Mouse (Mus musculus) MEL (cell line): ENCODE measurements at regions not wholly inside any gene's neighbourhood (a gene's known extent, or its start where the extent isn't known, plus 50 kb on each side); places are given as distances from the start of the nearest gene placed in this dataset.
"Not testable (repeated sequence)": the region's sequence is repeated elsewhere in the genome, so short reads cannot be mapped to it uniquely, and the experiment has no call there.

ENCODE experiments used
- DNase-seq: peaks from one replicate; pipeline ENCODE4 v3.0.0; 2011; ENCODE audit warnings: low read depth, low spot score
- H3K27ac ChIP-seq: 2 replicates; pipeline ENCODE4 v1.5.1; 2012; ENCODE audit warnings: low read depth, mild to moderate bottlenecking, control low read depth, low read length, moderate library complexity; ENCODE audit not compliant: control insufficient read depth
- H3K27me3 ChIP-seq, 2 experiments: fragments of 150-350 bp in 1 of 2; sonication (generic) in 1 of 2; 2 replicates each; pipeline ENCODE4 v1.6.1; 2012; ENCODE audit warnings: low read length in 2 of 2, mild to moderate bottlenecking in 2 of 2, improper control_type of control experiment in 1 of 2, moderate library complexity in 1 of 2; ENCODE audit not compliant: insufficient read depth in 2 of 2, control insufficient read depth in 1 of 2
- H3K36me3 ChIP-seq, 2 experiments: 2 replicates each; pipeline ENCODE4 v1.6.1; 2012 to 2014; ENCODE audit warnings: low read length in 2 of 2, improper control_type of control experiment in 1 of 2, inconsistent platforms in 1 of 2, mild to moderate bottlenecking in 1 of 2; ENCODE audit not compliant: insufficient read depth in 2 of 2, control insufficient read depth in 1 of 2
- H3K4me1 ChIP-seq, 2 experiments: fragments of 150-350 bp in 1 of 2; sonication (generic) in 1 of 2; 2 replicates each; pipeline ENCODE4 v1.6.1; 2012; ENCODE audit warnings: low read length in 2 of 2, improper control_type of control experiment in 1 of 2, mild to moderate bottlenecking in 1 of 2; ENCODE audit not compliant: insufficient read depth in 2 of 2, control insufficient read depth in 1 of 2
- H3K4me3 ChIP-seq, 2 experiments: fragments of 150-350 bp in 1 of 2; sonication (generic) in 1 of 2; 2 replicates each; pipeline ENCODE4 v1.5.1; 2012; ENCODE audit warnings: low read depth in 2 of 2, low read length in 2 of 2, mild to moderate bottlenecking in 2 of 2, moderate library complexity in 2 of 2, control low read depth in 1 of 2, improper control_type of control experiment in 1 of 2; ENCODE audit not compliant: control insufficient read depth in 1 of 2, insufficient read depth in 1 of 2
- H3K79me2 ChIP-seq: 2 replicates; pipeline ENCODE4 v1.6.1; 2012; ENCODE audit warnings: mild to moderate bottlenecking, low read length, moderate library complexity; ENCODE audit not compliant: control insufficient read depth, poor library complexity, insufficient read depth
- H3K9ac ChIP-seq: 2 replicates; pipeline ENCODE4 v1.6.1; 2012; ENCODE audit warnings: low read depth, mild to moderate bottlenecking, control low read depth, low read length, moderate library complexity; ENCODE audit not compliant: control insufficient read depth, poor library complexity, severe bottlenecking
- H3K9me3 ChIP-seq: fragments of 150-350 bp; sonication (generic); replicated peaks from 2 replicates; pipeline ENCODE4 v1.6.1; 2012; ENCODE audit warnings: mild to moderate bottlenecking, low read length, improper control_type of control experiment, moderate library complexity; ENCODE audit not compliant: insufficient read depth
- BHLHE40 ChIP-seq: IDR thresholded peaks from 2 replicates; pipeline ENCODE4 v1.6.1; 2012; ENCODE audit warnings: low read depth, mild to moderate bottlenecking, inconsistent platforms, low read length, improper control_type of control experiment, borderline replicate concordance
- CHD1 ChIP-seq: IDR thresholded peaks from 2 replicates; pipeline ENCODE4 v1.6.1; 2012; ENCODE audit warnings: low read depth, mild to moderate bottlenecking, inconsistent platforms, low read length, improper control_type of control experiment
- CHD2 ChIP-seq: IDR thresholded peaks from 2 replicates; pipeline ENCODE4 v1.6.1; 2011; ENCODE audit warnings: low read length, improper control_type of control experiment
- E2F4 ChIP-seq: IDR thresholded peaks from 2 replicates; pipeline ENCODE4 v1.6.1; 2011; ENCODE audit warnings: low read depth, low read length, improper control_type of control experiment, borderline replicate concordance
- ETS1 ChIP-seq: IDR thresholded peaks from 2 replicates; pipeline ENCODE4 v1.6.1; 2012; ENCODE audit warnings: low read depth, mild to moderate bottlenecking, inconsistent platforms, low read length, improper control_type of control experiment, moderate library complexity
- HCFC1 ChIP-seq: IDR thresholded peaks from 2 replicates; pipeline ENCODE4 v1.6.1; 2012; ENCODE audit warnings: low read depth, mild to moderate bottlenecking, inconsistent platforms, low read length, improper control_type of control experiment, moderate library complexity
- MEF2A ChIP-seq: IDR thresholded peaks from 2 replicates; pipeline ENCODE4 v1.6.1; 2014; ENCODE audit warnings: low read depth, mild to moderate bottlenecking, inconsistent platforms, low read length, improper control_type of control experiment; ENCODE audit not compliant: poor library complexity, insufficient replicate concordance, severe bottlenecking; ENCODE audit errors: extremely low read depth
- MXI1 ChIP-seq: IDR thresholded peaks from 2 replicates; pipeline ENCODE4 v1.6.1; 2011; ENCODE audit warnings: mild to moderate bottlenecking, low read depth, low read length, improper control_type of control experiment
- MYB ChIP-seq: IDR thresholded peaks from 2 replicates; pipeline ENCODE4 v1.6.1; 2011; ENCODE audit warnings: mild to moderate bottlenecking, low read depth, low read length, improper control_type of control experiment
- NELFE ChIP-seq: IDR thresholded peaks from 2 replicates; pipeline ENCODE4 v1.6.1; 2011; ENCODE audit warnings: low read depth, low read length, improper control_type of control experiment
- POLR2AphosphoS2 ChIP-seq: IDR thresholded peaks from 2 replicates; pipeline ENCODE4 v1.6.1; 2011; ENCODE audit warnings: low read length, improper control_type of control experiment
- RAD21 ChIP-seq: IDR thresholded peaks from 2 replicates; pipeline ENCODE4 v1.6.1; 2011; ENCODE audit warnings: mild to moderate bottlenecking, low read depth, low read length, improper control_type of control experiment
- TAL1 ChIP-seq: IDR thresholded peaks from 2 replicates; pipeline ENCODE4 v1.6.1; 2012; ENCODE audit warnings: mild to moderate bottlenecking, inconsistent platforms, low read length, moderate library complexity, mixed read lengths
- TBP ChIP-seq: IDR thresholded peaks from 2 replicates; pipeline ENCODE4 v1.8.0; 2011; ENCODE audit warnings: low read depth, low read length, improper control_type of control experiment
- TCF12 ChIP-seq: IDR thresholded peaks from 2 replicates; pipeline ENCODE4 v1.6.1; 2014; ENCODE audit warnings: low read depth, mild to moderate bottlenecking, inconsistent platforms, low read length, improper control_type of control experiment, moderate library complexity
- UBTF ChIP-seq: IDR thresholded peaks from 2 replicates; pipeline ENCODE4 v1.6.1; 2012; ENCODE audit warnings: low read depth, mild to moderate bottlenecking, inconsistent platforms, low read length, improper control_type of control experiment, moderate library complexity, borderline replicate concordance; ENCODE audit not compliant: insufficient read depth
- USF1 ChIP-seq: IDR thresholded peaks from 2 replicates; pipeline ENCODE4 v1.6.1; 2014; ENCODE audit warnings: low read depth, mild to moderate bottlenecking, inconsistent platforms, low read length, improper control_type of control experiment, moderate library complexity
- ZKSCAN1 ChIP-seq: IDR thresholded peaks from 2 replicates; pipeline ENCODE4 v1.6.1; 2012; ENCODE audit warnings: low read depth, mild to moderate bottlenecking, inconsistent platforms, low read length, improper control_type of control experiment, moderate library complexity
- ZNF384 ChIP-seq: IDR thresholded peaks from 2 replicates; pipeline ENCODE4 v1.6.1; 2012; ENCODE audit warnings: low read depth, mild to moderate bottlenecking, inconsistent platforms, low read length, improper control_type of control experiment

DNA sequence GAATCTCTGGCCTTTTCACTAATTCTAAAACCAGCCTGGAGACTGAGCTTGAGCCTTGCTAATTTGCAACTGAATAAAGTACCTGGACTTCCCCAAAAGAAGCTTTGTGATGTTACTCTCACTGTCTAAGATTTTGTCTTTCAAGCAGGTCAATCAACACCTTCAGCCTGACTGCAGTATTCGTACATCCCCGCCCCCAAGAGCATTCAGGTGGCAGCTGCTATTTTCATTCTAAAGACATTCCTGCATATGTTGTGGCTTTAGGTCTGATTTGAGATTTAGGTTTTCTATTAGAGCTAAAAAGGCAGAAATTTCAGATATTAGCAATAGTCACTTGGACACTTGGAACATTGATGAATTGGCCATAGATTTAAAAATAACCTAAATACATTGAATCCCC is 1385.4 kb upstream of the 1700008P02Rik start:
- not testable (repeated sequence) for H3K27me3 ChIP-seq, H3K27ac ChIP-seq, H3K4me1 ChIP-seq, DNase-seq, H3K4me3 ChIP-seq, H3K36me3 ChIP-seq, H3K79me2 ChIP-seq, H3K9ac ChIP-seq, H3K9me3 ChIP-seq

DNA sequence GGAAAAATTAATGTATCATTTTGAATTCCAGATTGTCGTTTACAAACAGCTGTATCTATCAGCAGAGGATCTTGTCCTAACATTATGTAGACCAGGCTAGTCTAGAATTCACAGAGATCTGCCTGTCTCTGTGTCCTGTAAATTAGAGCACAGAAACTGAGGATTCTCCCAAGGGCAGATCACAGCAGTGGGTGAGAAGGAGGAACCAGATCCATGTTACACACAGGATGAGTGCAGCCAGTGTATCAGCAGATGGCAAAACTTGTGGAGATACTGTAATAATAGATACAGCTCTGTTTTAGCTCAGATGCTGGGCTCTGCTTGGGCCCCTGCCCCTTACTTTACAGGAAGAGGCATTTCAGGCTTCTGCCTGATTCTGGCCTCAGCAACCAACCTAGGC is 1384.0 kb upstream of the 1700008P02Rik start:
- no peaks in the 10 kb centered on the region for H3K4me1 ChIP-seq
- H3K36me3 ChIP-seq: no peaks in the 10 kb centered on the region
- H3K27ac ChIP-seq: no peak overlapping the region
- DNase-seq: no peak
- H3K4me3 ChIP-seq: no peak overlapping the region
- no peak overlapping the region for H3K9ac ChIP-seq
- H3K9me3 ChIP-seq: no peaks in the 10 kb centered on the region
- no peak for TF ChIP-seq NELFE
- TF ChIP-seq BHLHE40: no peak
- no peak for TF ChIP-seq USF1
- TF ChIP-seq TBP: no peak
- no peak for TF ChIP-seq ETS1
- TF ChIP-seq CHD2: no peak
- no peak for TF ChIP-seq CHD1
- TF ChIP-seq MEF2A: no peak
- no peak for TF ChIP-seq RAD21
- TF ChIP-seq MYB: no peak
- no peak for TF ChIP-seq MXI1
- TF ChIP-seq TCF12: no peak
- no peak for TF ChIP-seq UBTF
- no peak for TF ChIP-seq ZKSCAN1
- no peak for TF ChIP-seq TAL1
- TF ChIP-seq HCFC1: no peak
- TF ChIP-seq POLR2AphosphoS2: no peak
- TF ChIP-seq ZNF384: no peak
- no peak for TF ChIP-seq E2F4
- H3K79me2 ChIP-seq: no peaks in the 10 kb centered on the region
- no peaks in the 10 kb centered on the region for H3K27me3 ChIP-seq
